Mouse (Mus musculus) right cerebral cortex, adult 2 months (tissue): ENCODE data around the gene Srgap1.

Source experiments
- DNase-seq, 2 experiments: peaks; one replicate each; pipeline ENCODE4 v3.0.0; 2021 to 2022; ENCODE audit warnings: low spot score in 2 of 2

The Srgap1 gene

GRCm38 (mm10) chr10:121962053-121962452 is 85.1 kb downstream of the Srgap1 start:
- no peak for DNase-seq

GRCm38 (mm10) chr10:121961121-121961893 is 85.8 kb downstream of the Srgap1 start:
- DNase-seq, result no peak

DNA sequence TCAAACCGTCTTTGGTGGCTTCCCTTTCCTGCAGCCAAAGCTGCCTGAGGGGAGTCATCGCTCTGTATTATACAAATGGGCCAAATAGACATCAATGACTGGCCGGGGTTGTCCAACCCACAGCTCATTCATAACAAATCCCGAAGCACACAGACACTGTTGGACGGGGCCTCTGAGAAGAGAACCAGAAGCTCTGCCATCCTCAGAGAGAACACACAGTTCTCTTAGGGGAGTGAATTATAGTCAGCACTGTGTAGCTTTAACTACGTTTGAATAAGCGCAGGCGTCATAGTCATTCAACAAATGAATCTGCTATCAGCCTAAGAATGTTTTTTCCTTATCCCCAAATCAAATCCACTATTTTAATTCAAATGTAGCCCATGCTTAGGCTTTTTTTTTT is 88.4 kb downstream of the Srgap1 start:
- DNase-seq, result peak; percentile 13

DNA sequence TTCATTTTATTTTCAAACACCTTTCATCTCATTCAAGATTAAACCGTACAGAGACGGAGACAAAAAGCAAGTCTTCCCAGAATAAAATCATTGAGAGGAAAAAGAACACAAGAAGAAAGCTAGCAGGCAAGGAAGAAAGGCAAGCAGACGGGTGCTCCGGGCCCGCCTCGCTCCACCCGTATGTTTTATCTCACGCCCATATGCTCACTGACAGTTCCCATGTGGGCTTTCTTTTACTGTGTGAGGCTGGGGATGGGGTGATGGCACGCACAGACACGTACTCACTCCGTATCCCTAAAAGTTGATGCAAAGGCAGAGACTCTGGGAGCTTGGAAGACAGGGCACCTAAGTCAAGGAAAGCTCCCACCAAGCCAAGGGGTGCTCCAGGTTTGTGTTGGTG is 90.6 kb downstream of the Srgap1 start:
- DNase-seq, result peak; percentile 28 to 38

DNA sequence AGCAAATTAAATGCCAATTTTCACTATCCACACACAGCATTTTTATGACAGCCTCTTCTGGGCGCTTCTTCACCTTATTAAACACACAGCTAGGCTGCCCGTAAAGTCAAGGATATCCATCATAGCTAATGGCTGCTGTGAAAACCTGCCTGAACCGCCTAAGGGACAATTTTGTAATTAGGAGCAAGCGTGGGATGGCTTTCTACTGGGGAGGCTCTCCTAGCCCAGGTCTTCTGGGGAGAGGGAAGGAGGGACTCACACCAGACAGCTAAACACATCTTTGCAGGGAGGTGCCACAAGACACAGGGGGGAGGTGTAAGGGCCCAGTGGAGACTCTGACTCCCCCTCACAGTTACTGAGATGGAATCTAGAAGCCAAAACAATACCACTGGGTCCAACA is 91.4 kb downstream of the Srgap1 start:
- no peak for DNase-seq

- DNase-seq, result no peak
Measured at GRCm38 (mm10) chr10:121954877-121955276, 92.2 kb downstream of the Srgap1 start.

- DNase-seq, result no peak
Measured at GRCm38 (mm10) chr10:121953041-121953440, 94.1 kb downstream of the Srgap1 start.

GRCm38 (mm10) chr10:121946173-121946572 is 100.9 kb downstream of the Srgap1 start:
- peak; percentile 63 to 79 for DNase-seq

- DNase-seq, result no peak
Measured at GRCm38 (mm10) chr10:121931909-121932308, 115.2 kb downstream of the Srgap1 start.

- no peak for DNase-seq
Measured at GRCm38 (mm10) chr10:121926094-121926493, 121.0 kb downstream of the Srgap1 start.

DNA sequence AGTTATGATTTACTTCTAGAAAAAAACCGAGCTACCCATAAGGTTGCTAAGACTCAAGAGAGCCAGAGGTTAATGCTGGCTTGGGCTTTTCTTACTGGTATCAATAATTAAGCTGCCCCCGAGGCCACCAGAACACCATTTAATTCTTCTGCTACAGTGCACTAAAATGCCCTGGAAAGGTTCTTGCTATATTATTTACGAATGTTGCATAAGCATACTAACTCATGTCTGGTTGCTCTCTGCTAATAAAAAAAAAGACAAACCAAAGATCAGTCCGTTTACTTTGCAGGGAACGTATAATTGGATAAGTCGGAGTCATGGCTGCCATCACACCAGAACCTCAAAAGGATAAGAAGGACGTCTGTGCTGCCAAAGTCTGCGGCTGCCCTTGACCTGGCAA is 128.1 kb downstream of the Srgap1 start:
- no peak for DNase-seq

- DNase-seq, result no peak
Measured at GRCm38 (mm10) chr10:121918579-121918978, 128.5 kb downstream of the Srgap1 start.

DNA sequence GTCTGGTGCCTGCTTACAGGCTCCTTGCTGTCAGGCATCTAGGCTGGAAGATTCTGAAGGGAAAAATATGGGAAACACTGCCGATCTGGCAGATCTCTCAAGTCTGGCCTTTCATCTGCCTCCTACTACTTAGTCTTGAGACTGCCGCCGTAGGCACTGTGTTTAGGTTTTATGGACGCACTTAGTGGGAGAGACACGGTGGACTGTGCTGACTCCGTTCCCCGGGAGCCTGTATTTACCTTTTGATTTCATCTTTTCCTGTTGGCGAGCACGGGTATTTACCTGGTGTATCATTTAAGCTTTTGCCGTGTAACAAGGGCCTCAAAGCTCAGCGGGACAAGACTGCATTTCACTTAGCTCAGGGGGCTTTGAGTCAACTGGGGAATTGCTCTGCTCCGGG is 131.6 kb downstream of the Srgap1 start:
- DNase-seq, result no peak

- DNase-seq, result no peak
Measured at GRCm38 (mm10) chr10:121904137-121904536, 143.0 kb downstream of the Srgap1 start.

DNA sequence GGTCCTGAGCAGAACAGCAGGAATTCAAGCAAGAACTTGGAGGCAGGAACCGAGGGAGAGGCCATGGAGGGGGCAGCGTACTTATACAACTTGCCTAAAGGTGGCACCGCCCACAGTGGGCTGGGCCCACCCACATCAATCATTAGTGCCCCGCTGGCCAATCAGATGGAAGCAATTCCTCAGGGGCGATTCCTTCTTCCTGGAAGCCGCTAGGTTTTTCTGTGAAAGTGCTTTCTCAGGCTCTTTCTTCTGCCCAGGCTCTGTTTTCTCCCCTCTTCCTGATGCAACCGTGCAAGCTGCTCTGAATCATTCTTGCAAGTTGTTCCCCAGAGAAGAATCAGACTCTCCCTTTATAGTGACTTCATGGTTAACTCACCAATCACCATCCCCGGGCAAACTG is 144.5 kb downstream of the Srgap1 start:
- DNase-seq, result no peak

GRCm38 (mm10) chr10:121900772-121901171 is 146.3 kb downstream of the Srgap1 start:
- DNase-seq, result no peak

DNA sequence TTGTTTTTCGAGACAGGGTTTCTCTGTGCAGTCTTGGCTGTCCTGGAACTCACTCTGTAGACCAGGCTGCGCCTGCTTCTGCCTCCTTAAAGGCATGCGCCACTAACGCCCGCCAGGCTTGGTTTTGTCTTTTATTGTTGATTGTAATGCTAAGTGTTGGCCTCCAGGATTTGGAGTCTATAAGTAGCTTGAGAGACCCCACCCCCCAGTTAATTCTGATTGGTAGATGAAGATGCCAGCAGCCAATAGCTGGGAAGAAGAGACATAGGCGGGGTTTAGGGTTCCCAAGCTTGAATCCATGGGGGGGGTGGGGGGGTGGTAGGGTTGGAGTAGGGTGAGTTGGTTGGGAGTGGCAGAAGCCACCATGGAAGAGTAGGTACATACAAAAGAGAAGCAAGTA is 147.4 kb downstream of the Srgap1 start:
- DNase-seq, result no peak

GRCm38 (mm10) chr10:121897835-121898370 is 149.2 kb downstream of the Srgap1 start:
- no peak for DNase-seq

DNA sequence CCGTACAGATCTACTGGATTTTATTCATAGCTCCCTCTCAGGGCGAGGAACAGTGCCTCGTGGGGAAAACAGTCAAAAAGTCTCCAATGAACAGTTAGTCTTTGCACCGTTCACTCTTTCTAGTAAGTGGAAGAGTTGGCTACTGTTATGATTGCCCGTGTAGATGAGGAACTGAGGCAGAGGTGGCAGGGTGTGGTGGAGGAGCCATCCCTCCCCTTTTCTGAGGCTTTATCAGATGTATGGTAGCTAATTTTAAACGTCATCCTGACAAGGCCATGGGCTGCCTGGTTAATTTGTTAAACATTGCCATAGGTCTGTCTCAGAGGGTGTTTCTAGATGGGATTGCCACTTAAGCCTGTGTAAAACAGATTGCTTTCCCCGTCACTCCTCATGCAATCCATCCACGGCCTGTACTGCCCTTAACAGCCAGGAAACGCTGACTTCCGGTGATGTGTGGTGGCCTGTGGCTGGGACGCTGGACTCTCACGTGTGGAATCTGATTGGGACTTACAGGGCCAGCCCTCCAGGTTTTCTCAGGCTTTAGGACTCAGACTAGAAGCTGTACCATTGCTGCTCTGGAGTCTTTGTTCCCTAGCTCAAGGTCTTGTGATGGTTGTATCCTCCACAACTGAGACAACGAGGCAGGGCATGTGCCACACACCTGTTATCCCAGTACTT is 155.6 kb downstream of the Srgap1 start:
- no peak for DNase-seq

GRCm38 (mm10) chr10:121890061-121890460 is 157.1 kb downstream of the Srgap1 start:
- no peak for DNase-seq

GRCm38 (mm10) chr10:121886805-121887204 is 160.3 kb downstream of the Srgap1 start:
- peak; percentile 26 to 43 for DNase-seq

GRCm38 (mm10) chr10:121885512-121886218 is 161.4 kb downstream of the Srgap1 start:
- DNase-seq, result no peak
